Mouse (Mus musculus) left cerebral cortex, postnatal 25 days (tissue): ENCODE measurements around the gene Chid1. TPM values are rescaled to one million over a fixed set of nuclear protein-coding genes. Genes with fewer than 3 reads are reported as not detected.

Source experiments
- DNase-seq, 2 experiments: peaks; one replicate each; pipeline ENCODE4 v3.0.0; 2022; ENCODE audit warnings: low spot score in 2 of 2, mixed read lengths in 1 of 2
- intact Hi-C: fragments of 180-260 bp; cut with DNase I; formaldehyde crosslinking; loops from one replicate; pipeline ENCODE4 v1.15.1; 2025
- total RNA-seq, 2 experiments: library from RNA; stranded (reverse); gene quantifications; 2 replicates each; pipeline ENCODE4 v1.2.3; 2021

The Chid1 gene
- total RNA-seq, 2 experiments from 2014 or later: 66.7 to 68.0 TPM

- intact Hi-C loops: no loop called here
These were observed 20.7 kb downstream of the Chid1 start for GRCm38 (mm10) chr7:141518926-141519325.

GRCm38 (mm10) chr7:141518296-141518695 is 21.4 kb downstream of the Chid1 start:
- intact Hi-C loops: no loop called here

More at GRCm38 (mm10) chr7:141518926-141519325, 20.7 kb downstream of the Chid1 start:
- DNase-seq: no peak

GRCm38 (mm10) chr7:141517638-141518037 is 22.0 kb downstream of the Chid1 start:
- intact Hi-C loops: no loop called here

More at GRCm38 (mm10) chr7:141518296-141518695, 21.4 kb downstream of the Chid1 start:
- DNase-seq: no peak

GRCm38 (mm10) chr7:141510681-141511191 is 28.9 kb downstream of the Chid1 start:
- DNase-seq: no peak
- intact Hi-C loops: no loop called here

More at GRCm38 (mm10) chr7:141517638-141518037, 22.0 kb downstream of the Chid1 start:
- DNase-seq: no peak

GRCm38 (mm10) chr7:141510196-141510595 is 29.5 kb downstream of the Chid1 start:
- no peak for DNase-seq
- intact Hi-C loops: no loop called here

GRCm38 (mm10) chr7:141508160-141508559 is 31.5 kb downstream of the Chid1 start:
- intact Hi-C loops: no loop called here
- DNase-seq: no peak

GRCm38 (mm10) chr7:141506278-141506677 is 33.4 kb downstream of the Chid1 start:
- DNase-seq: no peak
- intact Hi-C loops: no loop called here

- no peak for DNase-seq
- intact Hi-C loops: no loop called here
These were observed 37.1 kb downstream of the Chid1 start for GRCm38 (mm10) chr7:141502556-141502905.

- no peak for DNase-seq
- intact Hi-C loops: no loop called here
These were observed 37.7 kb downstream of the Chid1 start for GRCm38 (mm10) chr7:141501820-141502555.

- intact Hi-C loops: no loop called here
- no peak for DNase-seq
These were observed 42.1 kb downstream of the Chid1 start for GRCm38 (mm10) chr7:141497600-141497999.

- DNase-seq: no peak
- intact Hi-C loops: no loop called here
These were observed 43.7 kb downstream of the Chid1 start for GRCm38 (mm10) chr7:141495940-141496339.

GRCm38 (mm10) chr7:141495379-141495778 is 44.3 kb downstream of the Chid1 start:
- DNase-seq: no peak
- intact Hi-C loops: no loop called here

GRCm38 (mm10) chr7:141493729-141494128 is 45.9 kb downstream of the Chid1 start:
- intact Hi-C loops: no loop called here
- DNase-seq: no peak

GRCm38 (mm10) chr7:141492738-141493137 is 46.9 kb downstream of the Chid1 start:
- no peak for DNase-seq
- intact Hi-C loops: no loop called here

GRCm38 (mm10) chr7:141491151-141491550 is 48.5 kb downstream of the Chid1 start:
- intact Hi-C loops: no loop called here
- no peak for DNase-seq

GRCm38 (mm10) chr7:141487141-141487540 is 52.5 kb downstream of the Chid1 start:
- intact Hi-C loops: no loop called here
- DNase-seq: no peak

GRCm38 (mm10) chr7:141486239-141486638 is 53.4 kb downstream of the Chid1 start:
- intact Hi-C loops: no loop called here
- no peak for DNase-seq

GRCm38 (mm10) chr7:141485606-141486005 is 54.1 kb downstream of the Chid1 start:
- DNase-seq: no peak
- intact Hi-C loops: no loop called here

GRCm38 (mm10) chr7:141485186-141485585 is 54.5 kb downstream of the Chid1 start:
- no peak for DNase-seq

GRCm38 (mm10) chr7:141484186-141485120 is 55.2 kb downstream of the Chid1 start:
- no peak for DNase-seq
- intact Hi-C loops: no loop called here

More at GRCm38 (mm10) chr7:141485186-141485585, 54.5 kb downstream of the Chid1 start:
- intact Hi-C loops: no loop called here
